Mouse (Mus musculus): ENCODE measurements around the gene Gm10277. TPM values are rescaled to one million over a fixed set of nuclear protein-coding genes. Genes with fewer than 3 reads are reported as not detected.

Gene Gm10277
- total and polyA plus RNA-seq, 2 experiments from 2014 or later = 0.69 TPM; not detected in 1

DNA sequence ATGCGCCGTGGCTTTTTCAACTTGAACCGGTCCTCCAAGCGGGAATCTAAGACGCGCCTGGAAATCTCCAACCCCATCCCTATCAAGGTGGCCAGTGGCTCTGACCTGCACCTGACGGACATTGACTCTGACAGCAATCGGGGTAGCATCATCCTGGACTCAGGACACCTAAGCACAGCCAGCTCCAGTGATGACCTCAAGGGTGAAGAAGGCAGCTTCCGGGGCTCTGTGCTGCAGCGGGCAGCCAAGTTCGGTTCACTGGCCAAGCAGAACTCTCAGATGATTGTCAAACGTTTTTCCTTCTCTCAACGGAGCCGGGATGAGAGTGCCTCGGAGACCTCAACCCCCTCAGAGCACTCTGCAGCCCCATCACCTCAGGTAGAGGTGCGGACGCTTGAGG, 10.1 kb downstream of the Gm10277 start:
- Histone ChIP-seq H3K27ac (no peak overlapping the region), H3K27me3 (ENCODE audit: insufficient read depth, low read length) (no peaks in the 10 kb centered on the region), H3K4me1 (ENCODE audit: insufficient read depth, low read length) (no peaks in the 10 kb centered on the region), H3K9ac (replicated peaks; ENCODE audit: low read length) (no peak overlapping the region), H3K9me3 (ENCODE audit: low read length) (no peaks in the 10 kb centered on the region), H3K4me3 (ENCODE audit: low read length) (no peak overlapping the region), H3K36me3 (ENCODE audit: insufficient read depth, low read length) (peaks cover 12% of the 10 kb centered on the region; the same call in 1 of the 2 replicates), H3K4me2 (ENCODE audit: low read depth, low read length) (no peak overlapping the region)
- WGBS = 91% methylated on average over 17 of the region's 17 CpGs
- ATAC-seq (no peak), DNase-seq (ENCODE audit: low spot score) (no peak)
- TF ChIP-seq CTCF (IDR thresholded peaks at IDR 0.05; ENCODE audit: low read depth) = no peak

DNA sequence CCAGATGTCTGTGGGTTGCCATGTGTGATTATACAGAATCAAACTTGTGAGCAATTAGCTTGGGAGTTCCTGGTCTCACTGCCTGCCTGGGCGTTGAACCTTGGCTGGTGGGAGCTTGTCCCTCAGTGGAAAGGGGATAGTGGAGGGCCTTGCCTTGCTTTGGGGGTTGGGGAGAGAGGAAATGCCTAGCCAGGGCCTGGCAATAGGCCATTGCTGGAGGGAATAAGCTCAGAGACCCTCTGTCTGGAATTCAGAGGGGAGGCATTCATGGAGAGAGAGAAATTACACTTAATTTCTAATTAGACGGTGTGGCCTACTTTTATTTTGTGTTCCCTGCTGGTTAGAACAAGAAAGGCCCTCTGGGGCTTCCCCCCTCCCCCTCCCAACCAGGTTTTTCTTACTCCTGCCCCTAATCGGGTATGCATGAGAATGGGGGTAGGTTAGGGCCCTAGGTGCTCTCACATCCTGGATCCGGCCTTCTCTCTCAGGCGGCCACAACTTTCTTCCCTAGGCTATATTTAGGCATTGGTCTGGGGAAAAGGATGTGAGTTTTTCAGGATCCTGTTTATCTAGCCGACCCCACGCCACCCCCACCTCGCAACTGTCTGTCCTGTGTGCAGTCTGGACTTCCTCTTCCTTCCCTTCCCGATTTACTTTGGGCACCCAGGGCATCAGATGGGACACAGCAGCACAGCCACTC, 11.7 kb downstream of the Gm10277 start:
- H3K27ac ChIP-seq = peak overlapping the region; percentile 11; the same call in 1 of the 2 replicates
- H3K36me3 ChIP-seq (ENCODE audit: insufficient read depth, low read length) = peaks cover 12% of the 10 kb centered on the region; the same call in 1 of the 2 replicates
- H3K4me2 ChIP-seq (ENCODE audit: low read depth, low read length) = no peak overlapping the region
- 52% methylated on average over 9 of the region's 9 CpGs for WGBS
- no peak overlapping the region for H3K4me3 ChIP-seq (ENCODE audit: low read length)
- no peaks in the 10 kb centered on the region for H3K4me1 ChIP-seq (ENCODE audit: insufficient read depth, low read length)
- DNase-seq (ENCODE audit: low spot score) (no peak), ATAC-seq (no peak)
- H3K9me3 ChIP-seq (ENCODE audit: low read length) = no peaks in the 10 kb centered on the region
- TF ChIP-seq CTCF (IDR thresholded peaks at IDR 0.05; ENCODE audit: low read depth) = no peak
- no peak overlapping the region for H3K9ac ChIP-seq (replicated peaks; ENCODE audit: low read length)
- no peaks in the 10 kb centered on the region for H3K27me3 ChIP-seq (ENCODE audit: insufficient read depth, low read length)

DNA sequence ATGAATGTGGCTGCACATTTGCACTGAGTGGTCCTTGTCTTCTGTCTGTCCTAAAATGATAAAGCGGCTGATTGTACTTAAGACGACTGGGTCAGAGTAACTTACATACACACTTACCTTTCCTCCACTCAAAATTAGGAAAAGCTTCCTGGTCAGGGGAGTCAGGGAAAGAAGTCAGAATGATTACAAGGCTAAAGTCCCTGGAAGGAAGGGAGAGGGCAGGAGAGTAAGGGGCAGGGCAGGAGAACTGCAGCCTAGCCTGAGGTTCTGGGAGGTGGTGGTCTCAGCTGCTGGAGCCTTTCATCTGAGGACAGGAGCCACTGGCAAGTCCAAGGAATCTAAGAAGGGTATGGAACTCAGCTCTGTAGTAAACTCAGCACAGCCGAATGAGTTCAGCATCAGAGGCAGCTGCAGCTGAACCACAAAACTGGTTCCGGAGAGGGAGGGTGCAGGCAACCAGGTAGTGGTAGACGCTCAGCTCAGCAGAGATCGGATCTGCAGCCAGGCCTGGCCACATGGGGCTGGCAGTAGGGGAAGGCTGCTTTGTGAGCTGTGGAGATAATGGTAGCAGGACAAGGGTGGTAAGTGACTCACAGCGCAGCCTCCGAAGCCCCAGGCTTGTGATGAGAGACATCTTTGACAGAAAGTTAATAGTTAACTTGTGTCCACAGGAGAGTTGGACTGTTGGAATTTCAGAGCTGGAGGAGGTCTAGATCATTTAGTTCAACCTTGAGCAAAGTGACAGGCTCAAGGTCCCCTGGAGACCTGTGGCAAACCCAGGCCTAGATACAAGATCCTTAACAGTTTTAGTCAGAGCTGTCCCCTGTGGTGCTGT, 15.5 kb downstream of the Gm10277 start:
- H3K4me3 ChIP-seq (ENCODE audit: low read length) = no peak overlapping the region
- no peak overlapping the region for H3K4me2 ChIP-seq (ENCODE audit: low read depth, low read length)
- no peak overlapping the region for H3K27ac ChIP-seq
- no peaks in the 10 kb centered on the region for H3K27me3 ChIP-seq (ENCODE audit: insufficient read depth, low read length)
- H3K9ac ChIP-seq (replicated peaks; ENCODE audit: low read length) = no peak overlapping the region
- no peaks in the 10 kb centered on the region for H3K36me3 ChIP-seq (ENCODE audit: insufficient read depth, low read length)
- H3K4me1 ChIP-seq (ENCODE audit: insufficient read depth, low read length) = no peaks in the 10 kb centered on the region
- DNase-seq (ENCODE audit: low spot score) = no peak
- TF ChIP-seq CTCF (IDR thresholded peaks at IDR 0.05; ENCODE audit: low read depth) = no peak
- 68% methylated on average over 8 of the region's 8 CpGs for WGBS
- ATAC-seq = no peak
- H3K9me3 ChIP-seq (ENCODE audit: low read length) = no peaks in the 10 kb centered on the region

DNA sequence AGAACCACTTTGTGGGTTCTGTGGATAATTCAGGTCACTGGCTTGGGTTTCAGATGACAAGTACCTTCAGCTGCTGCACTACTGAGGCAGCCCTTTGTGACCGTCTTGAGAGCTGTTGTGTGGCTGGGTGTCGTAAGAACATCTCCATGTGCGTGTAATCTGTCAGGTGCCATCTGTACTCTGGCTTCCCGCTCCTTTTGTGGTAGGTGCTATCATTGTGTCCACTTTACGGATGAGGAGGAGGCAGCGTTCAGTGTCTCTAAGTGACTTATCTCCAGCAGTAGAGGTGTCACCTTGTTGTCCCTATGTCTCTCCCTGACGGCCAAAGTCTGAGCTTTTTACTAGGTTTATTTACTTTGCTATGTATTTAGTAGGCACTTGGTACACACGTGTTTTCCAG, 17.2 kb downstream of the Gm10277 start:
- no peak for TF ChIP-seq CTCF (IDR thresholded peaks at IDR 0.05; ENCODE audit: low read depth)
- 86% methylated on average over 8 of the region's 8 CpGs for WGBS
- H3K4me1 ChIP-seq (ENCODE audit: insufficient read depth, low read length) = peaks cover 15% of the 10 kb centered on the region
- DNase-seq (ENCODE audit: low spot score) = no peak
- no peak for ATAC-seq
- H3K9ac ChIP-seq (replicated peaks; ENCODE audit: low read length) = no peak overlapping the region
- no peak overlapping the region for H3K4me2 ChIP-seq (ENCODE audit: low read depth, low read length)
- H3K27ac ChIP-seq = no peak overlapping the region
- no peak overlapping the region for H3K4me3 ChIP-seq (ENCODE audit: low read length)
- H3K9me3 ChIP-seq (ENCODE audit: low read length) = no peaks in the 10 kb centered on the region
- H3K27me3 ChIP-seq (ENCODE audit: insufficient read depth, low read length) = no peaks in the 10 kb centered on the region
- H3K36me3 ChIP-seq (ENCODE audit: insufficient read depth, low read length) = no peaks in the 10 kb centered on the region

DNA sequence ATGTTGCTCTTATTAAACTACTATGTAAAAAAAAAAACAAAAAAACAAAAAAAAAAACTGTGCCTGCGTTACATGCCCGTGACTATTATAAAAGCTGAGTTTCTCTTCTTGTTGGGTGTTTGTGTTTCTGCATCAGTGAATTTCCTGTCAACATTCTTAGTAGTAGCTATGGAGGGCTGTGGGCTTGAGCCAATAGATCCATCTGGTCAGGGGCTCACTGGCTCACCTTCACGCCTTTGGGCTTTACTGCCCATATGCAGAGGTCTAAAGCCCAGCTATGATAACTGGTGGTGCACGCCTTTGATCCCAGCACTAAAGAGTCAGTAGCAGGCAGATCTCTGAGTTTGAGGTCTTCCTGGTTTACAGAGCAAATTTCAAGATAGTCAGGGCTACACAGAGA, 18.1 kb downstream of the Gm10277 start:
- Histone ChIP-seq H3K9me3 (ENCODE audit: low read length) (no peaks in the 10 kb centered on the region), H3K4me2 (ENCODE audit: low read depth, low read length) (no peak overlapping the region), H3K27ac (no peak overlapping the region), H3K4me3 (ENCODE audit: low read length) (no peak overlapping the region), H3K27me3 (ENCODE audit: insufficient read depth, low read length) (no peaks in the 10 kb centered on the region), H3K4me1 (ENCODE audit: insufficient read depth, low read length) (peaks cover 19% of the 10 kb centered on the region), H3K36me3 (ENCODE audit: insufficient read depth, low read length) (no peaks in the 10 kb centered on the region), H3K9ac (replicated peaks; ENCODE audit: low read length) (no peak overlapping the region)
- WGBS = 49% methylated on average over 4 of the region's 4 CpGs
- no peak for DNase-seq (ENCODE audit: low spot score)
- TF ChIP-seq CTCF (IDR thresholded peaks at IDR 0.05; ENCODE audit: low read depth) = no peak
- ATAC-seq = no peak

DNA sequence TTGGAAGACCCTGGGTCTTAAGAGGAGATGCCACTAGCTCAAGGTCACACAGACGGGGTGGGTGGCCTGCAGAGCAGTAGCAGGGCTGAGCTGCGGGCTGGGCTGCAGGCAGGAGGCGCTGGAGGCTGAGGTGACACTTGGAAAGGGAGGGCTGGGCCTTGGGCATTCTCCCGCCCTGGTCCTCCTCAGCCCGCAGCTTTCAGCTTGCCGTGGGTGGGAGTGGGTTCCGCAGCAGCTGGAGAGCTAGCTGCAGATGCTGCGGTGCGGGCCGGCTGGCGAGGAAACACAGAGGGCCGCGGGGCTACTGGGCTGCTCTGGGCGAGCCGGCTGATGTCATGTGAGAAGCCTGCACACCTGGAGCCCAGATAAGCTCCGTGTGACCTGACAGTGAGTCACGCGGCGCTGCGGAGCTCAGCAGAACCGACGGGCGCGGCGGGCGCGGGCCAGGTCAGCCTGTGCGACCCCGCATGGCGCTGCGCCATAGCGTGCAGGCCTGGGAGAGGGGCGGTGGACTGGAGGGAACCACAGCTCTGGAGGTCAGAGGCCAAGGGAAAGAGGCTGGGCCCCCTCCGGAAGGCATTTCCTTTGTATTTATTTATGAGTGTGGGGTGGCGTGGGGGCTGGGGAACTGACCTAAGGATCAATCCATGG, 21.1 kb downstream of the Gm10277 start:
- H3K9me3 ChIP-seq (ENCODE audit: low read length) = no peaks in the 10 kb centered on the region
- peak; percentile 55 for DNase-seq (ENCODE audit: low spot score)
- peak; percentile 63 for TF ChIP-seq CTCF (IDR thresholded peaks at IDR 0.05; ENCODE audit: low read depth)

More for the DNA sequence above, 21.1 kb downstream of the Gm10277 start:
- Histone ChIP-seq H3K4me3 (ENCODE audit: low read length) (peak overlapping the region; percentile 37), H3K4me1 (ENCODE audit: insufficient read depth, low read length) (peaks cover 20% of the 10 kb centered on the region), H3K9ac (replicated peaks; ENCODE audit: low read length) (peak overlapping the region; percentile 48), H3K4me2 (ENCODE audit: low read depth, low read length) (peak overlapping the region; percentile 65), H3K27ac (peak overlapping the region; percentile 42; the same call in 1 of the 2 replicates), H3K27me3 (ENCODE audit: insufficient read depth, low read length) (no peaks in the 10 kb centered on the region), H3K36me3 (ENCODE audit: insufficient read depth, low read length) (no peaks in the 10 kb centered on the region)
- peak; percentile 41; the same call in 1 of the 2 replicates for ATAC-seq
- 7% methylated on average over 34 of the region's 35 CpGs for WGBS

Measured in hindbrain, postnatal 0 days (tissue).